ENCODE assay signal across 9 mouse cellular contexts in genomic region chr5:149185806-149186205, GRCm38 (mm10). TPM values are rescaled to one million over a fixed set of nuclear protein-coding genes. Genes with fewer than 3 reads are reported as not detected.
DNase-seq lines count a peak whose midpoint lies in the region; ATAC-seq and TF ChIP-seq lines count a peak whose summit lies in the region.
"Had no signal": no experiment of that assay in that cellular context is flagged by ENCODE, and none has a peak within 500 bp of the region (broad histone marks: within the 10 kb centered on the region; RNA-seq: fewer than 3 reads in every experiment).

No protein-coding gene starts in this region.

- H3K4me1 ChIP-seq in heart, postnatal 0 days (ENCODE audit: control insufficient read depth, insufficient read depth) = peaks cover 10% of the 10 kb centered on the region
- H3K4me1 ChIP-seq in embryonic facial prominence, embryonic 10.5 days = peaks cover 26% of the 10 kb centered on the region
- H3K4me1 ChIP-seq in hindbrain, embryonic 16.5 days (ENCODE audit: control insufficient read depth, insufficient read depth, low read depth, low read length) = peaks cover 17% of the 10 kb centered on the region
- peaks cover 30% of the 10 kb centered on the region for H3K4me1 ChIP-seq in midbrain, embryonic 13.5 days (replicated peaks)

- peak overlapping the region; percentile 71 for H3K4me2 ChIP-seq in heart, postnatal 0 days (ENCODE audit: low read depth, low read length)
- H3K4me2 ChIP-seq in hindbrain, embryonic 16.5 days (ENCODE audit: low read length) = peak overlapping the region; percentile 69
- H3K4me2 ChIP-seq in midbrain, embryonic 13.5 days (replicated peaks) = peak overlapping the region; percentile 68

- 74% methylated on average over 3 of the region's 3 CpGs for WGBS in heart, postnatal 0 days
- WGBS in embryonic facial prominence, embryonic 10.5 days = 81% methylated on average over 3 of the region's 3 CpGs
- WGBS in hindbrain, embryonic 16.5 days = 83% methylated on average over 3 of the region's 3 CpGs
- WGBS in midbrain, embryonic 13.5 days = 75% methylated on average over 3 of the region's 3 CpGs

- no peak overlapping the region for H3K27ac ChIP-seq in heart, postnatal 0 days (ENCODE audit: low read depth)
- no peak overlapping the region for H3K27ac ChIP-seq in embryonic facial prominence, embryonic 10.5 days (replicated peaks)
- no peak overlapping the region for H3K27ac ChIP-seq in hindbrain, embryonic 16.5 days (ENCODE audit: low read depth, low read length)
- no peak overlapping the region for H3K27ac ChIP-seq in midbrain, embryonic 13.5 days

- no peak for ATAC-seq in heart, postnatal 0 days (ENCODE audit: insufficient read depth, low read depth)
- no peak for ATAC-seq in hindbrain, embryonic 16.5 days
- no peak for ATAC-seq in midbrain, embryonic 13.5 days
- no peak for ATAC-seq in monocyte, adult 5-6 weeks (replicated peaks; ENCODE audit: insufficient number of reproducible peaks, low FRiP score, low TSS enrichment, poor library complexity, severe bottlenecking)

- intact Hi-C loops in heart, postnatal 25 days (cut with DNase I) = loop anchor here (2.0 to 10.0 kb wide), 3 partner anchors 131 to 261 kb away; partner anchors contain the start of genes Gm42791 and Katnal1

- peak overlapping the region; percentile 87 for H3K4me3 ChIP-seq in heart, postnatal 0 days (ENCODE audit: low read depth, low read length)
- H3K4me3 ChIP-seq in embryonic facial prominence, embryonic 10.5 days = peak overlapping the region; percentile 73
- peak overlapping the region; percentile 73 for H3K4me3 ChIP-seq in hindbrain, embryonic 16.5 days (ENCODE audit: low read length)
- H3K4me3 ChIP-seq in midbrain, embryonic 13.5 days (replicated peaks) = peak overlapping the region; percentile 74

- TF ChIP-seq CTCF in heart, postnatal 0 days (IDR thresholded peaks at IDR 0.05; ENCODE audit: low read depth) = no peak

- H3K9ac ChIP-seq in heart, postnatal 0 days (replicated peaks; ENCODE audit: low read depth, low read length) = no peak overlapping the region
- no peak overlapping the region for H3K9ac ChIP-seq in hindbrain, embryonic 16.5 days (ENCODE audit: low read depth, low read length)
- peak overlapping the region; percentile 82 for H3K9ac ChIP-seq in midbrain, embryonic 13.5 days (replicated peaks)

- no peak for DNase-seq in heart, postnatal 0 days (ENCODE audit: low spot score)
- no peak for DNase-seq in heart, postnatal 25 days (ENCODE audit: low spot score)
- DNase-seq in embryonic facial prominence, embryonic 10.5 days (ENCODE audit: low spot score) = no peak
- no peak for DNase-seq in adrenal gland, postnatal 25 days
- DNase-seq in T-cell, adult 2 months (ENCODE audit: low spot score) = no peak
- DNase-seq: kidney, adult 2 months had no signal

- H3K9me3 ChIP-seq in heart, postnatal 0 days (replicated peaks; ENCODE audit: control insufficient read depth, low read length) = no peaks in the 10 kb centered on the region
- H3K9me3 ChIP-seq in embryonic facial prominence, embryonic 10.5 days = no peaks in the 10 kb centered on the region
- no peaks in the 10 kb centered on the region for H3K9me3 ChIP-seq in hindbrain, embryonic 16.5 days (ENCODE audit: control insufficient read depth, low read length)
- no peaks in the 10 kb centered on the region for H3K9me3 ChIP-seq in midbrain, embryonic 13.5 days

- no peaks in the 10 kb centered on the region for H3K27me3 ChIP-seq in heart, postnatal 0 days (ENCODE audit: control insufficient read depth, insufficient read depth, low read length)
- no peaks in the 10 kb centered on the region for H3K27me3 ChIP-seq in embryonic facial prominence, embryonic 10.5 days (replicated peaks; ENCODE audit: low read depth, poor library complexity, severe bottlenecking)
- H3K27me3 ChIP-seq in hindbrain, embryonic 16.5 days (replicated peaks; ENCODE audit: control insufficient read depth, insufficient read depth, low read length) = no peaks in the 10 kb centered on the region
- no peaks in the 10 kb centered on the region for H3K27me3 ChIP-seq in midbrain, embryonic 13.5 days

- H3K36me3 ChIP-seq in heart, postnatal 0 days (replicated peaks; ENCODE audit: control insufficient read depth, insufficient read depth, low read length) = peaks cover 15% of the 10 kb centered on the region
- H3K36me3 ChIP-seq in embryonic facial prominence, embryonic 10.5 days (replicated peaks) = peaks cover 44% of the 10 kb centered on the region
- H3K36me3 ChIP-seq in hindbrain, embryonic 16.5 days (ENCODE audit: control insufficient read depth, insufficient read depth, low read length) = peaks cover 15% of the 10 kb centered on the region
- peaks cover 20% of the 10 kb centered on the region for H3K36me3 ChIP-seq in midbrain, embryonic 13.5 days

- TF ChIP-seq EP300 in heart, postnatal 0 days (IDR thresholded peaks at IDR 0.05; ENCODE audit: low read depth) = no peak

RNA-seq across cellular contexts. Expression of gene Hmgb1, which starts 1.5 kb away (rescaled TPM):
- 107 and 193 TPM in 2 replicates for total RNA-seq in heart, postnatal 0 days (2014; rRNA removed; ENCODE audit: low replicate concordance)
- polyA plus RNA-seq in heart, postnatal 0 days (2015; fragmentation: Nextera tagmentation; extraction: Ambion mirVana) = 495 and 540 TPM in 2 replicates
- 10 to 100 TPM; 83.8 to 97.6 TPM for total RNA-seq in heart, postnatal 25 days (2021)
- polyA plus RNA-seq in embryonic facial prominence, embryonic 10.5 days (2016; fragmentation: Nextera tagmentation; extraction: Ambion mirVana) = 1,556 and 1,753 TPM in 2 replicates
- 634 and 655 TPM in 2 replicates for polyA plus RNA-seq in hindbrain, embryonic 16.5 days (2015; fragmentation: Nextera tagmentation; extraction: Ambion mirVana)
- polyA plus RNA-seq in midbrain, embryonic 13.5 days (2015; fragmentation: Nextera tagmentation; extraction: Ambion mirVana) = 1,097 and 1,253 TPM in 2 replicates
- 152 and 186 TPM in 2 replicates for total RNA-seq in adrenal gland, postnatal 25 days (2021)
- total RNA-seq in monocyte, adult 5-6 weeks (2017) = 536 to 650 TPM (median 623 TPM) in 3 replicates

RNA-seq across cellular contexts. Expression of gene Uspl1, which starts 1.7 kb away (rescaled TPM):
- total RNA-seq in heart, postnatal 0 days (2014; rRNA removed; ENCODE audit: low replicate concordance) = 18.9 and 23.6 TPM in 2 replicates
- polyA plus RNA-seq in heart, postnatal 0 days (2015; fragmentation: Nextera tagmentation; extraction: Ambion mirVana) = 17.6 and 17.8 TPM in 2 replicates
- 10 to 100 TPM; 16.2 to 17.4 TPM for total RNA-seq in heart, postnatal 25 days (2021)
- polyA plus RNA-seq in embryonic facial prominence, embryonic 10.5 days (2016; fragmentation: Nextera tagmentation; extraction: Ambion mirVana) = 76.3 and 78.3 TPM in 2 replicates
- 48.4 and 52.0 TPM in 2 replicates for polyA plus RNA-seq in hindbrain, embryonic 16.5 days (2015; fragmentation: Nextera tagmentation; extraction: Ambion mirVana)
- 64.4 and 64.8 TPM in 2 replicates for polyA plus RNA-seq in midbrain, embryonic 13.5 days (2015; fragmentation: Nextera tagmentation; extraction: Ambion mirVana)
- total RNA-seq in adrenal gland, postnatal 25 days (2021) = 30.4 and 32.5 TPM in 2 replicates
- total RNA-seq in monocyte, adult 5-6 weeks (2017) = 55.5 to 70.2 TPM (median 59.1 TPM) in 3 replicates
